Mouse (Mus musculus) cerebellum, postnatal 25 days (tissue): ENCODE measurements around the gene Sema4b.

Source experiments
- DNase-seq, 2 experiments: peaks; one replicate each; pipeline ENCODE4 v3.0.0; 2021; ENCODE audit warnings: mixed read lengths in 2 of 2

The Sema4b gene

GRCm38 (mm10) chr7:80186531-80187296 is at the start of gene Sema4b:
Gene Sema4b (plus strand): TSS chr7:80186841.
- peak; percentile 81 to 86 for DNase-seq

- no peak for DNase-seq
Observed at GRCm38 (mm10) chr7:80138375-80138774, 48.3 kb upstream of the Sema4b start.

- DNase-seq: peak; percentile 72 to 82
Observed at GRCm38 (mm10) chr7:80140815-80141214, 45.8 kb upstream of the Sema4b start.

- peak; percentile 38 to 49 for DNase-seq
Observed at GRCm38 (mm10) chr7:80143331-80144273, 43.0 kb upstream of the Sema4b start.

GRCm38 (mm10) chr7:80144695-80145094 is 41.9 kb upstream of the Sema4b start:
- no peak for DNase-seq

GRCm38 (mm10) chr7:80146077-80146476 is 40.6 kb upstream of the Sema4b start:
- no peak for DNase-seq

GRCm38 (mm10) chr7:80149356-80149755 is 37.3 kb upstream of the Sema4b start:
- peak in 1 of 2 experiments; percentile 28 for DNase-seq

- peak in 1 of 2 experiments; percentile 17 for DNase-seq
Observed at GRCm38 (mm10) chr7:80152152-80152551, 34.5 kb upstream of the Sema4b start.

GRCm38 (mm10) chr7:80152756-80153155 is 33.9 kb upstream of the Sema4b start:
- DNase-seq: no peak

GRCm38 (mm10) chr7:80154689-80155088 is 32.0 kb upstream of the Sema4b start:
- DNase-seq: no peak

- DNase-seq: peak; percentile 14 to 48
Observed at GRCm38 (mm10) chr7:80156711-80157227, 29.9 kb upstream of the Sema4b start.

GRCm38 (mm10) chr7:80158496-80159268 is 28.0 kb upstream of the Sema4b start:
- DNase-seq: no peak

GRCm38 (mm10) chr7:80160293-80160944 is 26.2 kb upstream of the Sema4b start:
- DNase-seq: peak; percentile 22 to 47

- DNase-seq: peak in 1 of 2 experiments; percentile 19
Observed at GRCm38 (mm10) chr7:80160945-80161306, 25.7 kb upstream of the Sema4b start.

- DNase-seq: no peak
Observed at GRCm38 (mm10) chr7:80165432-80165831, 21.2 kb upstream of the Sema4b start.

- no peak for DNase-seq
Observed at GRCm38 (mm10) chr7:80166740-80167139, 19.9 kb upstream of the Sema4b start.

- DNase-seq: no peak
Observed at GRCm38 (mm10) chr7:80169847-80170246, 16.8 kb upstream of the Sema4b start.

GRCm38 (mm10) chr7:80171345-80171744 is 15.3 kb upstream of the Sema4b start:
- DNase-seq: peak; percentile 34 to 55

- no peak for DNase-seq
Observed at GRCm38 (mm10) chr7:80172069-80172956, 14.3 kb upstream of the Sema4b start.

GRCm38 (mm10) chr7:80176159-80176558 is 10.5 kb upstream of the Sema4b start:
- DNase-seq: no peak

GRCm38 (mm10) chr7:80177438-80177837 is 9.2 kb upstream of the Sema4b start:
- no peak for DNase-seq
